Mouse (Mus musculus) layer of hippocampus, adult 9-11 months (tissue): ENCODE measurements around the gene Dnaja3.
"Not testable (repeated sequence)": the region's sequence is repeated elsewhere in the genome, so short reads cannot be mapped to it uniquely, and the experiment has no call there.

ENCODE experiments used
- DNase-seq: peaks from one replicate; pipeline ENCODE4 v3.0.0; 2022

Dnaja3 gene

DNA sequence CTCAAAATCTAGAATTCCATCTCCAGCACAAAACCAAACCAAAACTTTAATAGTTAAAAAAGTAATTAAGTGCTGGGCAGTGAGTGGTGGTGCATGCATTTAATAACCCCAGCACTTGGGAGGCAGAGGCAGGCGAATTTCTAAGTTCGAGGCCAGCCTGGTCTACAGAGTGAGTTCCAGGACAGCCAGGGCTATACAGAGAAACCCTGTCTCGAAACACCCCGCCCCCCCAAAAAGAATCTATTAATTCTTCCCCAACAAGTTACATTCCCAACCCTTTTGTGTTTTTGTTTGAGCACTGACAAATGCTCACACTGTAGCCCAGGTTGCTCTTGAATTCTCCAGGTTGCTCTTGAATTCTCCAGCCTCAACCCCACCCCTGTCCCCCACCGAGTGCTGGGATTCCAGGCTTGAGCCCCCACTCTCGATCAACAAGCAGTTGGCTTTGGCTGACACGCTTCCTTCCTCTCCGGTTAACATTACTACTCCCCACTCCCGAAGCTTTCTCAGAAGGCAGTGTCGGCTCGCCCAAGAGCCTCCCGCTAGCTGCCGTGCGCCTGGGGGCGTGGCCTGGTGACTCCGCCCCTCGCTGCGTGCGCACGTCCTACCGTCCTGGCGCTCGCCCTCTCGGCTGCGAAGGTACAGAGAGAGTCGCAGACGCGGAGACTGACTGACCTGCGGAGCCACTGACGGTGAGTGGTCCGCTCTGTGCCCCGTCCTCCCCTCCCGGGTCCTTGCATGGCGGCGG, 86.2 kb downstream of the Dnaja3 start, which contains the start of gene Hmox2:
Gene Hmox2, plus strand, starts transcription at position 582 of the 748 bp plus-strand sequence.
- peak; percentile 90 for DNase-seq

DNA sequence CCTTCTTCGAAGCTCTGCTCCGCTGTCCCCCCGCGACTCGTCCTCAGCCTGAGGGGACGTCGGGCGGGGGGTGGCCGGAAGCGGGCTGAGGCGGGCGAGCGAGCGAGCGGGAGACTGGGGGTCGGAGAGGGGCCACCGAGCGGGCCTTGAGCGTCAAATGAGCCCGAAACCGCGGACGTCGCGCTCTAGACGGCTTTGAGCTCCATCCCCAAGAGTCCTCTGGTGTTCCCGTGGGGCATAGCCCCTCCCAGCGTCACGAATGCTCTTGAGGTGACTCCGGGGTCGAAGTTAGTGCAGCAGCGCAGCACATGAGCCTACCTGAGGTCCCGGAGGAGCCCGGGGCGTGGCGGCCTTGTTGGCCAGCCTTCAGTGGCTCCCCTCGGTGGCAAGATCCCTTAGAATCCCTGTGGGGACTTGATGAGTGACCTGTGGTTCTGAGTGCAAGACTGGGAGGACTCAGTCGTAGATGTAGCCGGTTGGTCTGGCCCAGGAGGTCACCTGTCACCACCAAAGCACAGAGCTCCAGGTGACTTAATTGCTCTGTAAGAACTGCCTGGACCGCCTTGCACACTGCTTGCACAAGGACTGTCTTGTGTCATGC, 86.8 kb downstream of the Dnaja3 start:
- DNase-seq, result peak; percentile 41

DNA sequence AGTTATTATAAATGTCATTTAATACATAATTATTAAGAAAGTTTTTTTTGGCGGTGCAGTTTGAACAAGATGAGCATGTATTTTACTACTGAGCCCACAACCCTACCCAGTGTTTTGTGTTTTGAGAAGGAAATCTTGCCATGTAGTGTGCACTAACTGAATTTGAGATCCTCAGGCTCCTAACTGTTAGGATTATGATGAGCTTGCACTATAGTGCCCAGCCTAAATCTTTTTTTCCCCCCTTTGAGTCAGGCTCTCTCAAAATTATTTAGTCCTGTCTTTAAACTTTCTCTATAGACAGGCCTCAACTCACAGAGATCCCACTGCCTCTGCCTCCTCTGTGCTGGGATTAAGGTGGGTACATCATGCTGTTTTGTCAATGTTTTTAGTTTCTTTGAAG, 87.7 kb downstream of the Dnaja3 start:
- no peak for DNase-seq

GRCm38 (mm10) chr16:4727963-4728362, 88.2 kb downstream of the Dnaja3 start:
- DNase-seq, result no peak

DNA sequence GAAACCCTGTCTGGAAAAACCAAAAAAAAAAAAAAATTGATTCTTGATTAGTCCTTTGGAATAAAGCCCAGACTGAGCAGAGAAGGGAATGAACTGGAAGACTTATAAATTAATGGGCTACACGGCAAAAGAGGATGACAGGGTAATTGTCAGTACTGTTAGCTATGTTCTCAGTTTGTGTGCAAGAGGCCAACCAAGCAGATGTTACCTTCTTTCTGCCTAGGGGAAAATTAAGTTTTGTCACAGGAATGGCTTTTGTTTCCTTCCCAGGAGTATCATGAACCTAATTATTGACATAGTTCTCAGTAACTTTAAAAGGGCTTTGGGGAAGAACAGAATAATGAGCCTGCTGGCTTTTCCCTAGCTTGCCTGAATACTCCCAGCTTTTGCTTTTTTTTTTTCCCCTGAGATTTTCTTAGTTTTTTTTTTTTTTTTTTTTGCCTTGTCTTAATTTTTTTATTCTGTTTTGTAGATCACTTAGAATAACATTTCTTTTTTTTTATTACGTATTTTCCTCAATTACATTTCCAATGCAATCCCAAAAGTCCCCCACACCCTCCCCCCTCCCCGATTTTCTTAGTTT, 91.1 kb downstream of the Dnaja3 start:
- no peak for DNase-seq

- DNase-seq, result no peak
These were observed 96.5 kb downstream of the Dnaja3 start for GRCm38 (mm10) chr16:4736262-4736661.

DNA sequence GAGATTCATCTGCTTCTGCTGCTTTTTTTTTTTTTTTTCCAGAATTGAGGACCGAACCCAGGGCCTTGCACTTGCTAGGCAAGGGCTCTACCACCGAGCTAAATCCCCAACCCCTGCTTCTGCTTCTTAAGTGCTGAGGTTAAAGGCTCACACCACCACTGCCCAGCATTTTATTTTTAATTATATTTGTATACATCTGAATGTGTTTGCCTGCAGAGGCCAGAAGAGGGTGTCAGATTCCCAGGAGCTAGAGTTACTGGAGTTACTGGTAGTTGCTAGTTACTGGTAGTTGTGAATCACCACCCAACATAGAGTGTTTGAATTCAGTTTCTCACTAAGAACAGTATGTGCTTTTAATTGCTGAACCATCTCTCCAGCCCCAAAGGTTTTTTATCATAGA, 100.2 kb downstream of the Dnaja3 start:
- DNase-seq, result no peak

DNA sequence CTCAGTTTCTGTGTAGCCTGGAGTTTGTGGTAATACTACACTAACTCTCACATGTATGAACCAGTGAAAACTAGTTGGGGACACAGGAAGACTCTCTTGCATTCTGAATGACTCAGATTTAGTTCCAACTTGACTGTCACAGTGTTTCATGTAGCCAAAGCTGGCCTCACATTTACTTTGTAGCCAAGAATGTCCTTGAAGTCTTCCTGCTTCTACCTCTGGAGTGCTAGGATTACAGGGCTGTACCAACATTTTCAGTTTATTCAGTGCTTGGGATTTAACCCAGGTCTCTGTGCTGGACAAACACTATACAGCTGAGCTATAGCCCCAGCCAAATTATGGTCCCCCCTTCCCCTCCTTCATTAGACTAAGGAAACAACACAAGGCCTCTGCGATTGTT, 102.4 kb downstream of the Dnaja3 start:
- no peak for DNase-seq

DNA sequence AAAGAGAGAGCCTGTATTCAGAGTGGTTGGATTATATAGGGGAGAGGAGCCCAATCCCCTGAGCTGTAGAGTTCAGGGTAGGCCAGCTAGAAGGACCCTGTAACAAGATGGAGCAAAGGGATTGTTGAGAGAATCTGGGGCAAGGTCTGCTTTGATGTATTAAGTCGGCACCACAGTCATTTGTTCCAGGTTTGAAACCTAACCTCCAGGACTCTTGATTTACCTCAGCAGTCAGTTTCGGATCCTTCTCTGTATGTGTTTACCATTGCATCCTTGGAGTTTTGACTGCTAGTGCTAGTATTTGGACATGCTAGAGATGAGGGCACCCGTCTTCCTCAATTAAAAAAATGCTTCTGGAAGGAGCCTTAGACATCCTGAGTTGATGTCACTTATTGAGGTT, 112.4 kb downstream of the Dnaja3 start:
- no peak for DNase-seq

GRCm38 (mm10) chr16:4754045-4754444, 114.3 kb downstream of the Dnaja3 start:
- no peak for DNase-seq

- DNase-seq, result not testable (repeated sequence)
These were observed 117.0 kb downstream of the Dnaja3 start for GRCm38 (mm10) chr16:4756660-4757335.
